Mouse (Mus musculus): ENCODE measurements at regions not wholly inside any gene's neighbourhood (a gene's known extent, or its start where the extent isn't known, plus 50 kb on each side); places are given as distances from the start of the nearest gene placed in this dataset.

DNA sequence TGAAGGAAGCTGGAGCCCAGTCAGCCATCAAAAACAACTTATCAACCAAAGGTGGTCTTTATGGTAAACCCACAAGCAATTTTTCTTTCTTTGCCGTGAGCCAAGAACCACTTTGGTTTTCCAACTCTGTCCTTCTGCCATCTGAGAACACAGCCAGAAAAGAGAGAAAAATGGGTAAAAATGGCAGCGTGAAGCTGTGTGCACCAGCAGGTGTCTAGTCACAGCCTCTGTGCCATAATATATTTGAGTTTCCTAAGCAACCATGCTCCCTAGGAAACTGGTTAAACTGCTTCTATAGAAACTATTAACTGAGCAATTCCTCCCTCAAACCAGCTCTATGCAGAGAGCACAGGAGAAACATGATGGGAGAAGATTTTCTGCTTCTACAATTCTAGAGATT is 1402.2 kb downstream of the Pcdh9 start:
- Histone ChIP-seq H3K9me3 (ENCODE audit: control insufficient read depth, low read length) (no peaks in the 10 kb centered on the region), H3K4me1 (replicated peaks; ENCODE audit: control insufficient read depth, insufficient read depth, low read length) (no peaks in the 10 kb centered on the region), H3K4me3 (replicated peaks; ENCODE audit: low read length) (no peak overlapping the region), H3K9ac (no peak overlapping the region), H3K27me3 (ENCODE audit: control insufficient read depth, insufficient read depth, low read length) (no peaks in the 10 kb centered on the region), H3K36me3 (replicated peaks; ENCODE audit: control insufficient read depth, insufficient read depth) (no peaks in the 10 kb centered on the region), H3K27ac (no peak overlapping the region), H3K4me2 (replicated peaks) (no peak overlapping the region)
- peak; percentile 40; the same call in 1 of the 2 replicates for ATAC-seq (ENCODE audit: low FRiP score)
- WGBS: 57% methylated on average over 2 of the region's 2 CpGs
- peak; percentile 33 for DNase-seq (ENCODE audit: low spot score)

Data from hindbrain, embryonic 14.5 days (tissue).